Mouse (Mus musculus): ENCODE data around the gene Ttll13. TPM values are rescaled to one million over a fixed set of nuclear protein-coding genes. Genes with fewer than 3 reads are reported as not detected.
A peak's percentile ranks its signal among the peaks of the same experiment; 100 is the strongest.

The Ttll13 gene
- total RNA-seq, 4 experiments from 2014 or later = 0.19 to 0.72 (median 0.24) TPM

DNA sequence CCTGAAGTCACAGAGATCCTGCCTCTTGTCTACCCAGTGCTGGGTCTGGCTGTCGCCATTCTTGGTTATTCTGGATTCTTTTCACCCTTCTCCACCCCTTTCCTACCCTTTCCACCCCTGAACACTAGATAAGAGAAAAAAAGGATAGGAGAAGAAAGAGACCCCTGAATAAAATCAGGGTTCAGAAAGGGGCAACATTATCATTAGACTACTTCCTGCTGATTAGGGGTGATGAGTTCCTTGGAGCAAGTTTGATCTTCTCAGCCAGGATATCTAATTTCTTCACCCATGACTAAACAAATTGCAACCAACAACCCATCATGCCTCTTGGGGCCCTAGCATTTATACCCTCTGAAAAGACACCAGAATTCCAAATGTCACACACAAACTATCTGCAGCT, 21.6 kb downstream of the Ttll13 start:
- DNase-seq (ENCODE audit: low spot score) = no peak

DNA sequence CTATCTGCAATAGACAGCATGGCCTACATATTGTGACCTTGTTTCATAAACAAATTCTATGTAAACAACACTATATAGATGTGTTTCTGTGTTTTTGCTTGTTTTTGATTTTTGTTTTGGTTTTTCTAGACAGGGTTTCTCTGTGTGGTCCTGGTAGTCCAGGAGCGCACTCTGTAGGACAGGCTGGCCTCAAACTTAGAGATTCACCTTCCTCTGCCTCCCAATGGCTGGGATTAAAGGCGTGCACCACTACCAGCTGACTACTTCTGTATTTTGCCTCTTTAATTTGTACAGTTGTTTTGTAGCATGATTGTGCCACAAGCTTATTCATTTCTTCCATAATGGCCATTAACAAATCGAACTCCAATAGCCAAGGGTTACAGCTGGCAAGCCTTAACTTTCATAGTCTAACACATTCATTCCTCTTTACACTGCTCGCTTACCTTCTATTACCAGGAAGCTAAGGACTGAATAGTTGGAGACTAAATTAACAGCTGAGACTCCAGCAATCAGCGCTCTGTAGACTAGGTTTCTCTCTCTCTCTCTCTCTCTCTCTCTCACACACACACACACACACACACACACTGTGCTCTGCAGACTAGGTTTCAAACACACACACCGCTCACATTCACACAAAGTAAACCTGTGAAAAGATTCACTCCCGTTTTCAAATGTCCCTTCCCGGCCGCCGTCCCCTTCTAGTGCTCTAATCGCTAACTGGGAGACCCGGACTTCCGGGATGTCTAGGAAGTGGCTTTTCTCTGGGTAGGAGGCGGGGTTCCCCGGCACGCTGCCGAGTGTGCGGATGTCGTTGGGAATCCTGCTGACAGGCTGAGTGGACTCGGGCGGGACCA, 22.9 kb downstream of the Ttll13 start, which contains the start of gene Vps33b:
TSS of gene Vps33b (plus strand) at position 753 of the 854 bp plus-strand sequence.
- DNase-seq (ENCODE audit: low spot score) = peak; percentile 97

DNA sequence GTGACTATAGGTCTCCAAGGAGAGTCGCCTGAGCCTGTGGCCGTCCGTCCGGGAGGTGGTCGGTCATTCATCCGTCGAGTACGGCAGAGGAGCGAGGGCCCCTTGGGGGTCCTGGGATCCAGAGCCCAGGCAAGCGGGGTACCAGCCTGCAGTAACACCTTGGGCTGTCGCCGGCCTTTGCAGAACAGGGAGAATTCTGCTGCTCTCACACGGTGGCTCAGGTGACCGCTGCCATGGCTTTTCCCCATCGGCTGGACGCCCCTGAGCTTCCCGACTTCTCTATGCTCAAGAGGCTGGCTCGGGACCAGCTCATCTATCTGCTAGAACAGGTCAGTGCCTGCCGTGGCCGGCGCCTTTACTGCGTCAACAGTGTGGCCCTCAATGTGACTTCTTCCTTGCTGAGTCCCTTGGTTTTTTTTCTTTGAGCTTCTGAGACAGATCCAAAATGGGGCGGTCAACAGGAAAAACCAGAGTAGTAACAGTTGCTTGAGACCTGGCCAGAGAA, 23.6 kb downstream of the Ttll13 start:
- no peak for DNase-seq (ENCODE audit: low spot score)

DNA sequence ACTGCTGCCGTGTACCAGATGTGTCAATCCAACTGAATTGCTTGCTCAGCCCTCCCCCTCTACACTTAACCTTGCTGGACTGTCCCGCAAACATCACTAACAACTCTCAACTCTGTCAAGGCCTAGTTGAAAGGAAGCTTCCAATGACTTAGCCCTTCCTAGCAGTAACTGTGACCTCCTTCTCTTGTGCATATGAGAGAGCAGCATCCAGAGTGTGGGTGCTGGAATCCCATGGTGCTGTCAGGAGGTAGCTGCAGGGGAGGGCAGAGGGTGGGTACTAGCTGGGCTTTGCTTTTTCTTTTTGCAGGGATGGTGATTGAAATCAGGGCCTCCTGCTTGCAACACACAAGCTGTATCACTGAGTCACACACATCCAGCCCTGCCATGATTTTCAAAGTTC, 27.3 kb downstream of the Ttll13 start:
- no peak for DNase-seq (ENCODE audit: low spot score)

DNA sequence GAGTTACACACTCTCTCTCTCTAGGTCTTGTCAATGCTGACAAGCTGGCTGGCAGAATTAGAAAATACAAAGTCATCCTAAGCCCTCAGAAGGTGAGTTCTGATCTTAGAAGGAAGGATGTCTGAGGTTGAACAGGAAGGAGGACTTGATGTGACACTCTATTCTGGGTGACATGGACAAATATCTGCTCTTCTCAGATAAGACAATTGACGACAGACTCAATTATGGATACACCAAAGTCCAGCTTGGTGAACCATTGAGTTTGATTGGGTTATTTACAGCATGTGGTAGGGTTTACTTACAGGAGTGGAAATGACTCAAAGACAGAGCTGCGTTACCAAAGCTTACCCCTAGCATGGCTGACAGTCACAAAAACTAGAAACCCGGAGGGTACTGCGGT, 30.2 kb downstream of the Ttll13 start:
- no peak for DNase-seq (ENCODE audit: low spot score)

DNA sequence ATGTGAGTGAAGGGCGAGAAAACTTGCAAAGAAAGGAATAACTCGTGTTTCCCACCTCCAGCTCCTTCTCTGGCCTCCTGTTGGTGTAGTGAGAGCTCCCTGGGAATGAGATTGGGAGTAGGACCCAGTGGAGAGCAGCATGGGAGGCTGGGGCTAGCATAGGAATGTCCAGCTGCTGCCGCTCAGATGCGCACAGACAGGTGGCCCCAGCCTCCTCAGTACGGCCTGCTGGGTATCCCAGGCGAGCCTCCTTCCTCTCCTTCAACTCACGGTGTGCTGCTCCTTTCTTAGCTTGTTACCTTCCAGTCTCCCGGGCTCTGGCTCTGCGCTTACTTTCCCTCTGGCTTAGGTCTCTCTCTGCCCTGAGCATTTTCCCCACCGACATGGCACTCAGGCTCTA, 33.9 kb downstream of the Ttll13 start:
- no peak for DNase-seq (ENCODE audit: low spot score)

DNA sequence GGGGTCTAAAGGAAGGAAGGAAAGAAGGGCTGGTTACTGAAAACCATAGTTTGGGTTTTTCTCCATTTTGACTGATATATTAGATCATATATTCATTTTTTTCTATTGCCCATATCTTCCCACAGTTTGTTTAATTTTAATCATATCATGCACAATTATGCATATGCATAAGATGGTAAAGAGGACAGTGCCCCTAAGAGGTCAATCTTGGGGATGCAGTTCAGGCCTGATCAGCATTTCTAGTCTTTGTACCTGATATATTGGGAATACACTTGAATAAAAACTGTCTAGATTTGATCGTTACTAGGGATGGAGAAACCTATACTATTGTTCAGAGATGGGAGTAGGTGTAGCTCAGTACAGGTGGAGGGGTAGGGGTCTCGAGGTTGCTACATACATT, 34.8 kb downstream of the Ttll13 start:
- no peak for DNase-seq (ENCODE audit: low spot score)

DNA sequence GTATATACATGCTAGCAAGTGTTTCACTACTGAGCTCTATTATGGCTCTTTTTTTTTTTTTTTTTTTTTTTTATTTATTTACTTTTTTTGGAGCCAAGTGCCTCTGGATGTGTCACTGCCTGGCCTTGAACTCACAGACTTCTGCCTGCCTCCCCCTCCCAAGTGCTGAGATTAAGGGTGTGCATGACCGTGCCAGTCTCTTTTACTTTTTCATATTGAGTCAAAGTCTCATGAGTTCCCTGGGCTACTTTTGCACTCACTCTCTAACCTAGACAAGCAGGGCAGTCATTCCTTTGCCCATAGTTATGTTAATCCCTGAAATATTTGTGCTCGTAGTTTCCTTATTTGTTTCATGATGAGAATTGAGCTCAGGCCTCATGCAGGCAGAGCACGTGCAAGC, 35.5 kb downstream of the Ttll13 start:
- DNase-seq (ENCODE audit: low spot score) = no peak

DNA sequence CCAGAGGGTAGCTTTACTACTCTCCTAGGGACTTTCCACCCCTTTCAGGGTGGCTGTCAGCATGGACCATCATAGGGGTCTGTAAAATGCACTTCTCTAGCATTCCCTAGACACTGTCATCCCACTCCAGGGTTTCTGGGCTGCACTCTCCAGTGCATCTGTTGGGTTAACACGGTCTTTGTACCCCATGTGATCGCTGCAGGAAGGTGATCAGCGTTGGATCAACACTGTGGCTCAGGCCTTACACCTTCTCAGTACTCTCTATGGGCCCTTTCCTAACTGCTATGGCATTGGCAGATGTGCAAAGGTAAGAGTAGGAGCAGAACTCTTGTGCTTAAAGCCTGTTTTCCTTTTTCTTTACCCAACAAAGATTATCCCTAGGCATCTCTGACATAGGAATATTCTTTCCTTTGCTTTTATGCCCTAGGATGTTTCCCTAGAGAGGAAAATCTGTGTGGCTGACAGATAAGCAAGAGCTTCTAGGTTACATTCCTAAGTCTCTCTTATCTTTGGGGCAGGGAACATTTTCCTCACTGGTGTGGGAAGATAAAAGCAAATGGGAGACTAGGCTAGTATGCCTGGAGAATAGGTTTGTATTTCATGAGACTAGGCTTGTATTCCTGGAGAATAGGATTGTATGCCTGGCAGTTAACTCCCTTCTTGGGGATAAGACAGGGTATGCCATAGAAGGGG, 37.2 kb downstream of the Ttll13 start:
- no peak for DNase-seq (ENCODE audit: low spot score)

DNA sequence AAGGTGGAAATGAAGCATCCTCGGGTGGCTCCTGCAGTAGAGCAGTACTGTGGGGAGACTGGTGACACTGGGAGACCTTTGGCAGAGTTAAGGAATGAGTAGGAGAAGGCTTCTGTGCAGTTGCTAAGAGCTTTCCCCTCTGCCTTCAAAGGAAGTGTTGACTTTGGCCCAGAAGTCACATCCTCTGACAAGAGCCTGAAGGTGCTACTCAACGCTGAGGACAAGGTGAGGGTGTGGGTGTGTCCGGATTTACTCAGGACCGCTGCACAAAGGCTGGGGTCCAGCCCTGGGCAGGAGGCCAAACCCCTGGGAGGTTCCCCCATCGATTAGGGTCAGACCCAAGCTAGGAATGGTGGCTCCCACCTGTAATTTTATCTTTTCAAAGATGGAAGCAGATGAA, 38.2 kb downstream of the Ttll13 start:
- DNase-seq (ENCODE audit: low spot score) = no peak

DNA sequence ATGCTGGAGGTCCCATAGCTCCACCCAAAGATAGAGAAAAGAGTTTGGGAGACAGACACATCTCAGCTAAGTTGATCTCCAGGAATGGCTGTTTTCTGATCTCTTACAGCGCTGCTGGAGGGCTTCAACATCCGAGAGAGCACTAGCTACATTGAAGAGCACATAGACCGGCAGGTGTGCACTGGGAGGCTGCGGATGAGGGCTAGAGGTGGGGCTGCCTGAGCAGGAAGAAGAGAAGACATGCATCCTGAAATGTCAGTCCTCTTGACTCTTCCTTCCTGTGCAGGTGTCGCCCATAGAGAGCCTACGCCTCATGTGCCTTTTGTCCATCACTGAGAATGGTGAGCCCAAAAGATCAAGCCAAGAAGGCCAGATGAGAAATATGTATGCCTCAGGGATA, 39.5 kb downstream of the Ttll13 start:
- no peak for DNase-seq (ENCODE audit: low spot score)

DNA sequence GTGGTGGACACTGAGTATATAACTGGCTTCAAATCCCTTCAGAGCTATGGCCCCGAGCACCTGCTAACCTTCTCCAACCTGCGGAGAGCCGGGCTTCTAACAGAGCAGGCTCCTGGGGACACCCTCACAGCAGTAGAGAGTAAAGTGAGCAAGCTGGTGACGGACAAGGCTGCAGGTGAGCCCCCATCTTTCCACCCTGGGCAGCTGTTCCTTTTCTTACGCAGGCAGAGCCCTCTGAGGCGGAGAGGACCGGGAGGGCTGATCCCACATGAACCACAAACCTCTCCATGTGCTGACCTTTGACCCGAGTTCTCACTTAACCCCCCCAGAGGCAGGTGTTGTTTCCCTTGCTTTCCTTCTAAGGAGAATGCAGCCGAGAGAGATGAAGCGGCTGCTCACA, 41.6 kb downstream of the Ttll13 start:
- no peak for DNase-seq (ENCODE audit: low spot score)

DNA sequence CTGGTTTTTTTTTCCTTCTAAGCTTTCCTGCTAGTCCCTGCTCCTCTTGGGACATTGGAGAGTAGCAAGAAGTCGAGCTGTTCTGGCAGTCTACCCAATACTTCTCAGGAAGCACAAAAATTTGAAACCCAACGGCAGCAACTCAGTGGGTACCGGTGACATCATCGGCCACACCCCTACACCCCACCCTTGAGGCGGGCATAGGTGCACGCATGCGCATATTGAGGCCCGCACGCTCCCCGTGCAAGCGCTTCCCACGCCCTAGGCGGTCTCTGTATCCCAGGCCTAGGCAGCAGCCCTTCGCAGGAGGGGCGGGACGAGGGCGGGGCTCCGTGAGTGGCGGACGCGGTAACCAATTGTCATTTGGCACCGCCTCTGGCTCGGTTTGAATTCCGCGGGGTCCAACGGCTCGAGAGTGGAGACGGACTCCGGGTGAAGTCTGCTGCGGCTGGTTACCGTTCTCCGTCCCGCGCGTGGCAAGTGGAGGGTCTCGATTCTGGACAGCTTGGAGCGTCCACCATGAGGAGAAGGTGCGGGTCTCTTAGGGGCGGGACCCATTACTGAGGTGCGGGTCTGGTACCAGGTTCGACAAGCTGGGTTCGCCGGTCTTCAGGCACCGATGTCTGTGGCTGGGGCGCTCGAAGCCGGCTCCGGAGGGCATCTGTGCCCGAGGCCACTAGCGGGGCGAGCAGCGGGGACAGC, 48.0 kb downstream of the Ttll13 start, which contains the start of gene Prc1:
TSS of gene Prc1 (plus strand) at position 389 of the 702 bp plus-strand sequence.
- DNase-seq (ENCODE audit: low spot score) = peak; percentile 98

DNA sequence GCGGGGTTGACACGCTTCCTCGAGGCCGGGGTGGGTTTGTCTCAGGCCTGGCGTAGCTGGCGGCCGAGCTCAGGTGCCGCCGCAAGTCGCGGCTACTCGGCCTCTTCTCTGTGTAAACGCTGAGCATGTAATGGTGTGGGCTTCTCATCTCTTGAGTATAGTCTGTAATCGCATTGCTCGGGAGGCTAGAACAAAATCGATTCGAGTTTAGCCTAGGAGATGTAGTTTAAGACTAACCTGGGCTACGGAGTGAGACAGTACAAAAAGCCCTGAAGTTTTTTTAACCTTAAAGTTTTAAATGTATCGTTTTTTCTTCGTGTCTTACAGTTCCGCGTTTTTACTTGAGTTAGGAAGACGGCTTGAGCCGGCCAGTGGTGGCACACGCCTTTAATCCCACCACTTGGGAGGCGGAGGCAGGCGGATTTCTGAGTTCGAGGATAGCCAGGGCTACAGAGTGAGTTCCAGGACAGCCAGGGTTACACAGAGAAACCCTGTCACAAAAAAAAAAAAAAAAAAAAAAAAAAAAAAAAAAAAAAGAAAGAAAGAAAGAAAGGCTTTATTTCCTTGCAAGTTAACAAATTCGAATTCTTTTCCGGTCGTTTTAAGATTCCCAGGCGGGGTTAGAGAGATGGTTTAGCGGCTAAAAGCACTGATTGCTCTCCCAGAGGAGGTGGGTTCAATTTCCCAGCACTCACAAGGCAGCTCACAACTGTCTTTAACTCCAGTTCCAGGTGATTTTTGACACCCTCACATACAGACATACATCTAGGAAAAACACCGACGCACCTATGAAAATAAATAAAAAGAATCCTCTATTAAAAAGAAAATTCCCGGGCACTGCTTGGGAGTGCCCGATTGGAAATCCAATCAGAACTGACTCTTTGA, 48.8 kb downstream of the Ttll13 start:
- no peak for DNase-seq (ENCODE audit: low spot score)

DNA sequence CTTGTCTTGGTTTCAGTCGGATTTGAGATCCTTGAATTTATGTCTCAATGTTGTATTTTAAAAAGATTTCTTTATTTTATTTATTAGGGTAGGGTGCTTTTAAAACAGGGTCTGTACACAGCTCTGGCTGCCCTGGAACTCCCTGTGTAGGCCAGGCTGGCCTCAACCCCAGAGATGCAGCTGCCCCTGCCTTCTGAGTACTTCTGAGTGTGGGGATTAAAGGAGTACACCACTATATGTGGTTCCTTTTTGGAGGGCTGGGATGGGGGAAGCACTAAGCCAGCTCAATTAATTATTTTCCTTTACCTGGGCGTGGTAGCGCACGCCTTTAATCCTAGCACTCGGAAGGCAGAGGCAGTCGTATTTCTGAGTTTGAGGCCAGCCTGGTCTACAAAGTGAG, 50.3 kb downstream of the Ttll13 start:
- no peak for DNase-seq (ENCODE audit: low spot score)

DNA sequence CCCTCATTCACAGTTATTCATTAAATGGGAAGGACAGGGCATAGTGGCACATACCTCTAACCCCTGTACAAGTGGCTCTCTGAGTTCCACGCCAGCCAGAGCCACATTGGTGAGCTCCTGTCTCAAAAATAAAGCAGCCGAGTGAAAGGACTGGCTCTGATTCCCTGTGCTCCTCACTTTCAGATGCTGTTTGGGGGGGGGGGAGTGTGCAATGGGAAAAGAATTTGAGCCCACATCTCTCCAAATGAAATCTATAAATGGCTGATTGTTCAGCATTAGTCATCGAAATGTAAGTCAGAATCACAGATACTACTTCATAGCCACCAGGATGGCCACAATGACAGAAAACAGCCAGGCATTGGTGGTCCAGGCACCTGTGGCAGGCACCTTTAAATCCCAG, 50.9 kb downstream of the Ttll13 start:
- DNase-seq (ENCODE audit: low spot score) = no peak

DNA sequence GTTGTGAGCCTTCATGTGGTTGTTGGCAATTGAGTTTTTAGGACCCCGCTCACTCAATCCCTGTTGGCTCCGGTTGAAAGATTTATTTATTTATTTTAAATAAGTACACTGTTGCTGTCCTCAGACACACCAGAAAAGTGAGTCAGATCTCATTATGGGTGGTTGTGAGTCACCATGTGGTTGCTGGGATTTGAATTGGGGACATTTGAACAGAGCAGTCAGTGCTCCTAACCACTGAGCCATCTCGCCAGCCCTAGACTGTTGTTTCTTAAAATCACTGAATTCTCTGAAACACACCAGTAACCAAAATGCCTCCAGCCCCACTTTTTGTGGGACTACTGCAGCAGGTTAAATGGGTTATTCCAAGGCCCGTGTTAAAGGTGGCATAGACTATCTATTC, 52.6 kb downstream of the Ttll13 start:
- no peak for DNase-seq (ENCODE audit: low spot score)

DNA sequence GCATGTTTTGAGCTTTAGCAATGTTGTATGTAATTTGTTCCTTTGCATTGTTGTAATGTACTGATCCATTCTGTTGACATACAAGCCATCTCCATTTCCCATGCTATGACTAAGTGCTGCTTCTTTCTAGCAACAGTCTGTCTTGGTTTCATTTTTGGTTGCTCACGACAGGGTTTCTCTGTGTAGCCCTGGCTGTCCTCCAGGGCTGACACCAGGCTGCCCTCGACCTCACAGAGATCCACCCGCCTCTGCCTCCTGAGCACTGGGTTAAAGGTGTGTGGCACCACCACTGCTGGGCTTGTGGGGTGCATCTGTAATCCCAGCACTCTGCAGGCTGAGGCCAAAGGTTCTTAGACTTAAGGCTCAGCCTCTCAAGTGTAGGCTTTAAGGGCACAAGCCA, 53.4 kb downstream of the Ttll13 start:
- no peak for DNase-seq (ENCODE audit: low spot score)

DNA sequence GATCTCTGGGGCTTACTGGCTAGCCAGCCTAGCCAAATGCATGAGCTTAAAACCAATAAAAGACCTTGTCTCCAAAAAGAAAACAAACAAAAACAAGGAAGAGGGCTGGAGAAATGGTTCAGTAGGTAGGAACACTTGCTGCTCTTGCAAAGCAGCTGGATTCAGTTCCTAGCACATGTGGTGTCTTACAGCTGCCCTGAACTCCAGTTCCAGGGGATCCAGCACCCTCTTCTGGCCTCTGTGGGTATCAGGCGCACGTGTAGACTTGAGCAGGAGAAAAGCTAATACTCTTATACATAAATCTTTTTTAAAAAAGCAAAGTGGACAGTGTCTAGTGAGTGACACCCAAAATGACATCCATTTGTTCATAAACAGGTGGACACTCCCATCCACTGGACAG, 55.3 kb downstream of the Ttll13 start:
- DNase-seq (ENCODE audit: low spot score) = no peak

DNA sequence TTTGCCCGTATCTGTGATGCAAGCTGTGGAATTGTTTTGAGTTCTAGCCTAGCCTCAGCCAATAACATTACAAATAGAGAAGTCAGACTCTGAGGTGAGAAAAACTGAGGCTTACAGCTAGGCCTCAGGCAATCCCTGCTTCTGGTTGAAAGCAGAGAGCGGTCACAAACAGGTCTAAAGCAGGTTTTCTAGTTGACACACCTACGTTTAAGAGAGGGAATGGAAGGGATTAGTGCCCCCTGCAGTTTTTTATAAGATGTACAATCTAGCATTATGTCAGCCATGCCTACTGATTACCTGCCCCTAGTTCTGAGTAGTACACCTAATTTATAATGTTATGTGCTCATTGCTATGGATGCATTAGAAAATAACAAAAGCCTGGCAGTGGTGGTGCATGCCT, 61.6 kb downstream of the Ttll13 start:
- DNase-seq (ENCODE audit: low spot score) = no peak
